Mouse (Mus musculus): ENCODE data around the gene Zfp260. TPM values are rescaled to one million over a fixed set of nuclear protein-coding genes. Genes with fewer than 3 reads are reported as not detected.

The Zfp260 gene
- polyA plus RNA-seq (2015; fragmentation: Nextera tagmentation; extraction: Ambion mirVana): 112 and 115 TPM in 2 replicates

GRCm38 (mm10) chr7:30094646-30095429, at the start of gene Zfp260:
Zfp260 (plus strand) TSS chr7:30094777.
- 1% methylated on average over 26 of the region's 26 CpGs for WGBS
- H3K4me3 ChIP-seq (replicated peaks): peak within 1 kb of the TSS; percentile 53
- H3K9me3 ChIP-seq: peaks cover 3% of the 10 kb centered on the region; the same call in 1 of the 2 replicates
- H3K36me3 ChIP-seq: peaks cover 23% of the 10 kb centered on the region
- peak within 1 kb of the TSS; percentile 81 for H3K9ac ChIP-seq (replicated peaks)
- peak; percentile 80 for ATAC-seq
- peak within 1 kb of the TSS; percentile 76 for H3K4me2 ChIP-seq (replicated peaks)
- H3K27ac ChIP-seq: peak within 1 kb of the TSS; percentile 96
- no peaks in the 10 kb centered on the region for H3K27me3 ChIP-seq
- peaks cover 31% of the 10 kb centered on the region for H3K4me1 ChIP-seq (replicated peaks)

- 94% methylated on average over 4 of the region's 4 CpGs for WGBS
- Histone ChIP-seq H3K4me2 (replicated peaks) (no peak overlapping the region), H3K9me3 (no peaks in the 10 kb centered on the region), H3K9ac (replicated peaks) (no peak overlapping the region), H3K27ac (no peak overlapping the region), H3K4me1 (replicated peaks) (peaks cover 14% of the 10 kb centered on the region), H3K27me3 (no peaks in the 10 kb centered on the region), H3K36me3 (peaks cover 7% of the 10 kb centered on the region; the same call in 1 of the 2 replicates), H3K4me3 (replicated peaks) (no peak overlapping the region)
- ATAC-seq: no peak
Observed at GRCm38 (mm10) chr7:30048126-30048525, 46.5 kb upstream of the Zfp260 start.

- peaks cover 12% of the 10 kb centered on the region for H3K36me3 ChIP-seq
- peaks cover 14% of the 10 kb centered on the region for H3K4me1 ChIP-seq (replicated peaks)
- peak; percentile 100 for ATAC-seq
- H3K27me3 ChIP-seq: no peaks in the 10 kb centered on the region
- H3K4me2 ChIP-seq (replicated peaks): peak within 1 kb of the TSS; percentile 73
- peak within 1 kb of the TSS; percentile 95 for H3K27ac ChIP-seq
- peak within 1 kb of the TSS; percentile 87 for H3K9ac ChIP-seq (replicated peaks)
- WGBS: under 1% methylated on average over 40 of the region's 40 CpGs
- H3K9me3 ChIP-seq: no peaks in the 10 kb centered on the region
- peak within 1 kb of the TSS; percentile 83 for H3K4me3 ChIP-seq (replicated peaks)
Observed at GRCm38 (mm10) chr7:30050882-30051548, 43.6 kb upstream of the Zfp260 start, which contains the start of gene Zfp14. Zfp14 (minus strand) TSS chr7:30051380.

GRCm38 (mm10) chr7:30053591-30053990, 41.0 kb upstream of the Zfp260 start:
- H3K4me2 ChIP-seq (replicated peaks): no peak overlapping the region
- no peaks in the 10 kb centered on the region for H3K27me3 ChIP-seq
- no peak overlapping the region for H3K27ac ChIP-seq
- no peaks in the 10 kb centered on the region for H3K9me3 ChIP-seq
- peaks cover 29% of the 10 kb centered on the region for H3K36me3 ChIP-seq
- no peak for ATAC-seq
- no peak overlapping the region for H3K9ac ChIP-seq (replicated peaks)
- H3K4me3 ChIP-seq (replicated peaks): no peak overlapping the region
- WGBS: 14% methylated on average over 3 of the region's 3 CpGs
- H3K4me1 ChIP-seq (replicated peaks): peaks cover 14% of the 10 kb centered on the region

GRCm38 (mm10) chr7:30060341-30060740, 34.2 kb upstream of the Zfp260 start:
- no peak for ATAC-seq
- WGBS: 50% methylated on average over 6 of the region's 6 CpGs

GRCm38 (mm10) chr7:30062478-30062877, 32.1 kb upstream of the Zfp260 start:
- H3K9me3 ChIP-seq: no peaks in the 10 kb centered on the region
- H3K4me1 ChIP-seq (replicated peaks): no peaks in the 10 kb centered on the region
- H3K4me2 ChIP-seq (replicated peaks): no peak overlapping the region
- no peak overlapping the region for H3K4me3 ChIP-seq (replicated peaks)
- ATAC-seq: no peak
- H3K27ac ChIP-seq: no peak overlapping the region
- H3K36me3 ChIP-seq: peaks cover 81% of the 10 kb centered on the region
- no peak overlapping the region for H3K9ac ChIP-seq (replicated peaks)
- WGBS: 88% methylated on average over 5 of the region's 5 CpGs
- H3K27me3 ChIP-seq: no peaks in the 10 kb centered on the region

More at GRCm38 (mm10) chr7:30060341-30060740, 34.2 kb upstream of the Zfp260 start:
- peaks cover 86% of the 10 kb centered on the region for H3K36me3 ChIP-seq
- no peak overlapping the region for H3K4me2 ChIP-seq (replicated peaks)
- H3K4me1 ChIP-seq (replicated peaks): no peaks in the 10 kb centered on the region
- H3K9ac ChIP-seq (replicated peaks): no peak overlapping the region
- no peak overlapping the region for H3K4me3 ChIP-seq (replicated peaks)
- H3K27me3 ChIP-seq: no peaks in the 10 kb centered on the region
- no peaks in the 10 kb centered on the region for H3K9me3 ChIP-seq
- no peak overlapping the region for H3K27ac ChIP-seq

GRCm38 (mm10) chr7:30064622-30065021, 30.0 kb upstream of the Zfp260 start:
- Histone ChIP-seq H3K27me3 (no peaks in the 10 kb centered on the region), H3K27ac (no peak overlapping the region), H3K9ac (replicated peaks) (no peak overlapping the region), H3K4me3 (replicated peaks) (no peak overlapping the region), H3K36me3 (peaks cover 75% of the 10 kb centered on the region), H3K4me1 (replicated peaks) (no peaks in the 10 kb centered on the region), H3K4me2 (replicated peaks) (no peak overlapping the region), H3K9me3 (no peaks in the 10 kb centered on the region)
- no peak for ATAC-seq
- 87% methylated on average over 5 of the region's 5 CpGs for WGBS

- H3K36me3 ChIP-seq: peaks cover 31% of the 10 kb centered on the region
- ATAC-seq: peak; percentile 96
- H3K9me3 ChIP-seq: no peaks in the 10 kb centered on the region
- peaks cover 14% of the 10 kb centered on the region for H3K4me1 ChIP-seq (replicated peaks)
- peak within 1 kb of the TSS; percentile 94 for H3K4me2 ChIP-seq (replicated peaks)
- H3K4me3 ChIP-seq (replicated peaks): peak within 1 kb of the TSS; percentile 89
- WGBS: under 1% methylated on average over 50 of the region's 50 CpGs
- H3K27me3 ChIP-seq: no peaks in the 10 kb centered on the region
- H3K27ac ChIP-seq: peak within 1 kb of the TSS; percentile 81
- H3K9ac ChIP-seq (replicated peaks): peak within 1 kb of the TSS; percentile 90
Observed at GRCm38 (mm10) chr7:30072146-30073028, 22.2 kb upstream of the Zfp260 start, which contains the start of gene Zfp82. Zfp82 (minus strand) TSS chr7:30072900.

GRCm38 (mm10) chr7:30086524-30086923, 8.1 kb upstream of the Zfp260 start:
- H3K4me1 ChIP-seq (replicated peaks): peaks cover 29% of the 10 kb centered on the region
- no peak overlapping the region for H3K27ac ChIP-seq
- ATAC-seq: no peak
- H3K9me3 ChIP-seq: no peaks in the 10 kb centered on the region
- peaks cover 51% of the 10 kb centered on the region for H3K36me3 ChIP-seq
- no peak overlapping the region for H3K4me3 ChIP-seq (replicated peaks)
- H3K4me2 ChIP-seq (replicated peaks): no peak overlapping the region
- H3K9ac ChIP-seq (replicated peaks): no peak overlapping the region
- WGBS: 90% methylated on average over 9 of the region's 9 CpGs
- no peaks in the 10 kb centered on the region for H3K27me3 ChIP-seq

GRCm38 (mm10) chr7:30089405-30089804, 5.2 kb upstream of the Zfp260 start:
- ATAC-seq: no peak

GRCm38 (mm10) chr7:30090092-30090969, 4.2 kb upstream of the Zfp260 start, which contains the start of the genes Gm26920 and Zfp566:
Gm26920 (minus strand) TSS chr7:30090410.
Zfp566 (minus strand) TSS chr7:30090527.
- Histone ChIP-seq H3K36me3 (peaks cover 18% of the 10 kb centered on the region), H3K4me2 (replicated peaks) (peak within 1 kb of the TSS; percentile 87), H3K27me3 (no peaks in the 10 kb centered on the region), H3K27ac (peak within 1 kb of the TSS; percentile 88), H3K4me1 (replicated peaks) (peaks cover 36% of the 10 kb centered on the region), H3K4me3 (replicated peaks) (peak within 1 kb of the TSS; percentile 75), H3K9ac (replicated peaks) (peak within 1 kb of the TSS; percentile 81), H3K9me3 (no peaks in the 10 kb centered on the region)
- WGBS: under 1% methylated on average over 40 of the region's 40 CpGs
- ATAC-seq: peak; percentile 94

More at GRCm38 (mm10) chr7:30089405-30089804, 5.2 kb upstream of the Zfp260 start:
- H3K4me2 ChIP-seq (replicated peaks): peak overlapping the region; percentile 87
- H3K4me3 ChIP-seq (replicated peaks): peak overlapping the region; percentile 75
- WGBS: 11% methylated on average over 6 of the region's 6 CpGs
- H3K9me3 ChIP-seq: no peaks in the 10 kb centered on the region
- H3K9ac ChIP-seq (replicated peaks): peak overlapping the region; percentile 81
- peaks cover 27% of the 10 kb centered on the region for H3K36me3 ChIP-seq
- H3K4me1 ChIP-seq (replicated peaks): peaks cover 36% of the 10 kb centered on the region
- no peaks in the 10 kb centered on the region for H3K27me3 ChIP-seq
- H3K27ac ChIP-seq: no peak overlapping the region

All from midbrain, embryonic 13.5 days (tissue).